Mouse (Mus musculus): Measurements from ENCODE around the gene Aipl1.

DNA sequence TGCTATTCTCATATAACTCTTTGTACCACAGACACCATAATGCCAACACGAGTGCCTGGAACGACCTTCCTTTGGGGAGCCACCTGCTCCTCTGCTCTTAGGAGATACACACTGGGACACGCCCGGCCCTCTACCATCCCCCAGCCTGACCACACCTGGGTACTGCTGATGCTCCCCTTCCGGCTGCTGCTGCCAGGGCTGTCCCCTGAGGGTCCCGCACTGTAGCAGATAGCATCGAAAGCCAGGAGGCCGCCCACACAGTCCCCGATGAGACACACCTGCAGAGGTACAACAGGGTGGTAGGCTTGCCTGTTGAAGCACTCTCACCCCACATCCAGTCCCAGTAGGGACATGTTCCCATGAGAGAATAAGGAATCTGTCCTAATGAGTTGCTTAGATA lies 33.4 kb upstream of the Aipl1 start:
- TF ChIP-seq GATA1 (IDR thresholded peaks at IDR 0.05; ENCODE audit: borderline replicate concordance, low read length) (no peak), FLI1 (IDR thresholded peaks at IDR 0.05; ENCODE audit: low read length) (no peak)

Data from megakaryocyte, embryonic 14.5 days (primary cell).